Mouse (Mus musculus) heart, embryonic 10.5 days (tissue): ENCODE results near the gene Enox1. TPM values are rescaled to one million over a fixed set of nuclear protein-coding genes. Genes with fewer than 3 reads are reported as not detected.

Experiments used
- DNase-seq: peaks from one replicate; pipeline ENCODE4 v3.0.0-alpha.2; 2017; ENCODE audit warnings: low spot score
- H3K27ac ChIP-seq: fragments of 300-500 bp; sonication (generic); 2 replicates; pipeline ENCODE4 v1.5.1; 2016; ENCODE audit warnings: mild to moderate bottlenecking
- H3K27me3 ChIP-seq: fragments of 300-500 bp; sonication (generic); 2 replicates; pipeline ENCODE4 v1.6.1; 2016; ENCODE audit warnings: mild to moderate bottlenecking; ENCODE audit not compliant: poor library complexity, insufficient read depth, severe bottlenecking
- H3K36me3 ChIP-seq: fragments of 300-500 bp; sonication (generic); 2 replicates; pipeline ENCODE4 v1.6.1; 2016; ENCODE audit warnings: mild to moderate bottlenecking, moderate library complexity
- H3K4me1 ChIP-seq: fragments of 300-500 bp; sonication (generic); 2 replicates; pipeline ENCODE4 v1.6.1; 2016; ENCODE audit warnings: mild to moderate bottlenecking
- H3K4me3 ChIP-seq: fragments of 300-500 bp; sonication (generic); 2 replicates; pipeline ENCODE4 v1.5.1; 2016; ENCODE audit warnings: mild to moderate bottlenecking, moderate library complexity
- H3K9me3 ChIP-seq: fragments of 300-500 bp; sonication (generic); 2 replicates; pipeline ENCODE4 v1.6.1; 2016; ENCODE audit warnings: mild to moderate bottlenecking, moderate library complexity
- WGBS: fragments of 180-500 bp; shearing (Covaris S2); methylation state at CpG from one replicate; pipeline ENCODE4 v1.1.7; 2016; 5-methylcytosine and 5-hydroxymethylcytosine counted together
- polyA plus RNA-seq: library from polyadenylated mRNA; unstranded; fragments of >200 nt; fragmentation: Nextera tagmentation; extraction: Ambion mirVana; gene quantifications from 2 replicates; pipeline ENCODE4 v1.2.1, GENCODE M21; 2016

The Enox1 gene
- polyA plus RNA-seq, 1 experiment from 2014 or later: 5.8 TPM

DNA sequence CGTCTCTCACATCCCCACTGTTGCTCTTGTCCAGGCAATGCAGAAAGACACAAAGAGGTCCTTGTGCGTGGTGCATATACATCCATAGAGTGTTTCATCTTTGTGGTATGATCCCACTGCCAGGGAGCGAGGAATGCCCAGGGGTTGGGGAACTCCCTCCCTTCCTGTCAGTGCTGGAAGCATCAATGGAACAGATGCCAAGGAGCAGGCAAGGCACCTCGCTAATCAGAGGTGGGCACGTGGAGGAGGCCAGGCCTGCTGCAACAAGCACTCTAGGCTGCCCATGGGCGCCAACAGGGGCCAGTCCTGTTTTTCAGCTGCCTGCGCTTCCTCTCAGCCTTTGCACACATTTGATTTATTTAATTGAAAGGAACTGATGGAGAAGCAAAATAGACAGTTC, 56.6 kb downstream of the Enox1 start:
- DNase-seq: peak; percentile 68
- no peaks in the 10 kb centered on the region for H3K27me3 ChIP-seq
- no peak overlapping the region for H3K27ac ChIP-seq
- no peaks in the 10 kb centered on the region for H3K36me3 ChIP-seq
- H3K4me1 ChIP-seq: 0 out of 2 replicates have a peak, but pooled peaks cover 3% of the 10 kb centered on the region
- H3K9me3 ChIP-seq: no peaks in the 10 kb centered on the region
- WGBS: 75% methylated on average over 7 of the region's 7 CpGs
- H3K4me3 ChIP-seq: no peak overlapping the region

DNA sequence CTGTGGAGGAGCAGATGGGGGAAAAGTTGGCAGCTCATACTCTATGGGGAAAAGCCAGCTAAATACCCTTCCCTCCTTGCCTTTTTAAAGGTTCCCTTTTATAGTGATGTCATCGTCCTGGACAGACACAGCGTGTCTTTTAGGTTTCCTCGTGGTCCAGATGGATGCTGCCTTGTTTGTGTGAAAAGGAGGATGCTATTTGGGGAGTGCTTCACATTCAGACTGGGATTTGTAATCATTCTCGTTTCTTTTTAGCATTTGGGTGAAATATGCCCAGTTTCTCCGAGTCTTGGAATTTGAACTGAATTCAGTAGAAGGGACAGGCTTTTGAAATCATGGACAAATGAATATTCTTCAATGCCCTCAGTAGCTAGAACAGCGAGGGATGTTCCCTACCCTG, 58.3 kb downstream of the Enox1 start:
- WGBS: 85% methylated on average over 6 of the region's 6 CpGs
- no peak overlapping the region for H3K4me3 ChIP-seq
- no peak overlapping the region for H3K27ac ChIP-seq

DNA sequence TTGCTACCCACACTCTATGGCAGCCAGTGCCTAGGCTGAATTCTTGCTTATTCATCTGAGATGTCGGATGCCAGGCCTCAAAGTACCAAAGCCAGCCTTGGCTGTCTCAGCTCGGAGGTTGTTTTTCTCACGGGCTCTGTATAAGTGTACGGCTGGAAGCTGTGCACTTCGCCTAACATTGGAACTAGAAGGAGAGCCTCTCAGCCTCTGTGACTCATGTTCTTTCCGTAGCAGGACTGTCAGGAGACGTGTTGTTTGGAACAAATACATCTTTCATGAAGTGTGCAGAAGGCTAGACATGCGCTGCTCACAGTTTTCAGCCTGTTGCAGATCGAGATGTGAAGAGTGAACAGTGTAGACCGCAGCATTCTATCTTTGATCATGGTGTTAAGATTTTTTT, 68.8 kb downstream of the Enox1 start:
- H3K27ac ChIP-seq: no peak overlapping the region
- no peak overlapping the region for H3K4me3 ChIP-seq
- H3K36me3 ChIP-seq: no peaks in the 10 kb centered on the region
- H3K4me1 ChIP-seq: no peaks in the 10 kb centered on the region
- no peaks in the 10 kb centered on the region for H3K9me3 ChIP-seq
- DNase-seq: no peak
- WGBS: 82% methylated on average over 10 of the region's 10 CpGs
- no peaks in the 10 kb centered on the region for H3K27me3 ChIP-seq

More for the DNA sequence above, 58.3 kb downstream of the Enox1 start:
- no peaks in the 10 kb centered on the region for H3K9me3 ChIP-seq
- no peaks in the 10 kb centered on the region for H3K27me3 ChIP-seq
- DNase-seq: peak; percentile 1
- H3K4me1 ChIP-seq: 0 out of 2 replicates have a peak, but pooled peaks cover 3% of the 10 kb centered on the region
- no peaks in the 10 kb centered on the region for H3K36me3 ChIP-seq

DNA sequence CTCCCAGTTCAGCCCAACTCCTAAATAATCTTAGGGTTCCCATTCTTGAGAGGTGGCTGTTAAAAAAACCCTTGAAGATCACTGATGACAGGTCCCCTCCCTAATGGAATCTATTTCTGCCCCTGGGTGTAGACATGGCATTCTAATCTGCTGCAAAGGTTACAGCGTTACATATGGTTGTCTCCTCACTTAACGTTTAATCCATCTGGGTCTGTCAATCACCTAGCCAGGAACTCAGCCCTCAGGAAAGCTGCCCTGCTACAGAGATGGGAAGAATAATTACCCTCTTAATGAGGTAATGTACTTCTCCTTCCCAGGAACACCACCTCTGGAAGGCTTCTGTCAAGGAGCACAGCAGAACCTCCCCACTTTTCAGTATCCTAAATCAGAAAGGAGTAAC, 82.2 kb downstream of the Enox1 start:
- H3K4me3 ChIP-seq: no peak overlapping the region
- WGBS: 51% methylated on average over 2 of the region's 2 CpGs
- no peaks in the 10 kb centered on the region for H3K27me3 ChIP-seq
- H3K27ac ChIP-seq: no peak overlapping the region
- H3K9me3 ChIP-seq: no peaks in the 10 kb centered on the region
- DNase-seq: no peak
- no peaks in the 10 kb centered on the region for H3K36me3 ChIP-seq
- no peaks in the 10 kb centered on the region for H3K4me1 ChIP-seq

DNA sequence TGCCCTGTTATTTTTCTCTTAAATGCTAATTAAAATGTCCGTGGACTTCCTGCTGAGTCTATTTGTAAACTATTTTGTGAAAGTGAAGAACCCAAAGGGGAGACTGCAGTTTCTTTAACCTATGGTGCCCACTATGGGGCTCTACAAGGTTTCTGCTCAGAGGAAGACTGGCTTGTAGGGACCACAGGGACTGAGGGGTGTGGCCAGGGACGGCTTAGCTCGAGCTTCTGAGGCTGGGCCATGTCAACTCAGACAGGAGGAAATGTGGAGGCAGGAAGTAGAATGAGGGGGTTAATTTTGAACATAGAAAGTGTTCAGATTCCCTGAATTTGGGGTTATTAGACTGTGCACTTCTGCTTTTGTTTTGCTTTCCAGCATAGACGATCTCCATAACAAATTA, 82.8 kb downstream of the Enox1 start:
- no peak for DNase-seq
- Histone ChIP-seq H3K27me3 (no peaks in the 10 kb centered on the region), H3K36me3 (no peaks in the 10 kb centered on the region), H3K9me3 (no peaks in the 10 kb centered on the region), H3K27ac (no peak overlapping the region), H3K4me3 (no peak overlapping the region), H3K4me1 (no peaks in the 10 kb centered on the region)
- WGBS: 57% methylated on average over 4 of the region's 4 CpGs

DNA sequence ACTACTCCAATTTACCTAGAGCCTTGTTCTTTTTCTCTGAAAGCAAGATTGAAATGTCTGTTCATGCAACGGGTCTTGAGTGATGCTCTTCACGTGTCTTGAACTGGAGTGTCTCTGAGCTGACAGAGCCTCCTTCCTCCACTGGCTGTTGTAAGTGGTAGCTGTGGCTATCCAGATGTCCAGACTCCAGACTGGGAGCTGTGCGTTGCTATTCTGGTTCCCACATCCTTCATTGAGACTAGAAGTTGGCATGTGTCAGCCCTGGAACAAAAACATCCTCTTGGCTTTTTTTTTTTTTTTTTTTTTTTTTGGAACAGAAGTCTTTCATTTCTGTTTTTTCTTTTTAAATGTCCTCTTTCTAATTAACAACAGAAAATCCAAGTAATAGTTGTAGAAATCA, 90.4 kb downstream of the Enox1 start:
- Histone ChIP-seq H3K36me3 (no peaks in the 10 kb centered on the region), H3K4me1 (peaks cover 6% of the 10 kb centered on the region), H3K27me3 (no peaks in the 10 kb centered on the region), H3K27ac (no peak overlapping the region), H3K4me3 (no peak overlapping the region), H3K9me3 (no peaks in the 10 kb centered on the region)
- 72% methylated on average over 3 of the region's 3 CpGs for WGBS
- DNase-seq: no peak

DNA sequence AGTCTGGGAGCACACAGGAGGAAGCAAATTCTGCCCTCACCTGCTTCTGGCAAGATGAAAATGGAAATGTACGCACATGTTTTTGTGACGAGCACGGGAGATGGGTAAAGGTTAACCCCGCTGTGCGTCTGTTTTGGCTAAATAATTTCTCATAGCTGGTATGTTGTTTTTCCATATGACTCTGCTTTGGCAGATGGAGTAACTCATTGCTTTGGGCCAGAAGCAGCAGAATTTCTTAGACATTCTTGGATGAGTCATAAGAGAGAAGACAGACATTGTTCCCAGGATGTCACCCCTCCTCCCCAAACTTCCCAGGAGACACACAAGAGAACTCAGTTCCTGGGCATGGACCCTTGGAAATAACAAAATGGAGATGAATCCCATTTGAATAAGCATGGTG, 91.9 kb downstream of the Enox1 start:
- no peaks in the 10 kb centered on the region for H3K27me3 ChIP-seq
- DNase-seq: no peak
- 89% methylated on average over 5 of the region's 5 CpGs for WGBS
- H3K36me3 ChIP-seq: no peaks in the 10 kb centered on the region
- no peak overlapping the region for H3K27ac ChIP-seq
- H3K4me3 ChIP-seq: no peak overlapping the region
- H3K4me1 ChIP-seq: peaks cover 6% of the 10 kb centered on the region
- H3K9me3 ChIP-seq: no peaks in the 10 kb centered on the region

DNA sequence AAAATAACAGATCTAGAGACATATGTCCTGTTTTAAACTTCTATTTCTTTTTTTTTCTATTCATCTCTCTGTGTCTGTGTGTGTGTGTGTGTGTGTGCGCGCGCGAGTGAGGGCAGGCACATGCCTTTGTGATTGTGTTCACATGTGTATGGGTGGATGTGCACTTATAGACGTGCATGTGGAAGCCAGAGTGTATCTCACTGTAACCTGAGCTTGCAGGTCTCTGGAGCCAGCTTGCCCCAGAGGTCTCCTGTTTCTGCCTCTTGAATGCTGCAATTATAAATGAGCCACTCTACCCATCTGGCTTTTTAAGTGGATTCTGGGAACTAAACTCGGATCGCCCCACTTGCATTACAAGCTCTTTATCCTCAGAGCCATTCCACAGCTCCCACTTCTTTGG, 92.4 kb downstream of the Enox1 start:
- 77% methylated on average over 7 of the region's 7 CpGs for WGBS
- no peak overlapping the region for H3K27ac ChIP-seq
- no peaks in the 10 kb centered on the region for H3K36me3 ChIP-seq
- no peaks in the 10 kb centered on the region for H3K27me3 ChIP-seq
- no peaks in the 10 kb centered on the region for H3K9me3 ChIP-seq
- H3K4me1 ChIP-seq: peaks cover 6% of the 10 kb centered on the region
- H3K4me3 ChIP-seq: no peak overlapping the region
- DNase-seq: no peak

DNA sequence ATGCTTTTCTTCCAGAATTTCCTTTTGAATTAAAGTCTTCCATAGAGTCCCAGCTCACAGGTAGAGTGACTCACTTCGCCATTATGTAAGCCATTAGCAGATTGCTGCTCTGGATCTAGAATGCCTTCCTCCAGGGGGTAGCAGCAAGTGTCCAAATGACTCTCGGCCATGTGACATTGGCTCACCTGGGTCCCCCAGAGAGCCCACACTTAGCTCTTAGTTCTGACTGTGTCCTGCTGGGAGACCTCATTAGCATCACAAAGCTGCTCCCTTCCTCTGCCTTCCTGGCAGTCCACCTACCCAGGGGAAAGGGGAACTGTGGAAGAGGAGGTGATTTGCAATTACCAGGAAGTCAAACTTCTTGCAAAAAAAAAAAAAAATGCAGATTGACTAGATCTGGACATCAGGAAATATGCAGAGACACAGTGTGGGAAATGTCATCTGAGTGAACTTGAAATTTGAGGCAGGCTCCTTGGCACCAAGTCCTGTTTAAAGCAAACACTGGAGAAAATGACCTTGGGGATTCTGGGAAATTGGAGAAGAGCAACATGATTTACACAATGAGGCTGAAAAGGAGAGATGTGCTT, 94.2 kb downstream of the Enox1 start:
- no peak overlapping the region for H3K4me3 ChIP-seq
- no peaks in the 10 kb centered on the region for H3K9me3 ChIP-seq
- no peak for DNase-seq
- WGBS: 50% methylated on average over 2 of the region's 2 CpGs
- no peaks in the 10 kb centered on the region for H3K27me3 ChIP-seq
- peaks cover 6% of the 10 kb centered on the region for H3K4me1 ChIP-seq
- no peak overlapping the region for H3K27ac ChIP-seq
- no peaks in the 10 kb centered on the region for H3K36me3 ChIP-seq

DNA sequence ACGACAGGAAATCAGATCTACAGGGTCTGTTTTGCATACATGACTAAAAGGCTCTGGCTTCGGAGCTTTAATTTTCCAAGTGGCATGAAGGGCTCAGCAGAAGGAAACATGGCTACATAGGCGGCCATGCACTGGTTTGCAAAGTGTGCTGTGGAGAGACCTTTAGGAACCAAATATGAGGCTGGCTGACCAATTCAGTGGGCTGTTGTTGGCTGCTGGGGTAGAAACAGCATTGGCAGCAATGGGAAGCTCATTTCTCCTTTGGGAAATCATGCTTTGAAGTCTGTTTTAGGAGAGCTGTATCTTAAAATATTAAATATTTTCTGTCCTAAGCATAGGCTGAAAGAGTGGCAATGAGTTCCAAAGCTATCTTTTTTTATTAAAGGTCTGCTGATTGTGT, 98.6 kb downstream of the Enox1 start:
- no peaks in the 10 kb centered on the region for H3K9me3 ChIP-seq
- H3K36me3 ChIP-seq: no peaks in the 10 kb centered on the region
- H3K27ac ChIP-seq: no peak overlapping the region
- no peak overlapping the region for H3K4me3 ChIP-seq
- 56% methylated on average over 3 of the region's 3 CpGs for WGBS
- no peak for DNase-seq
- no peaks in the 10 kb centered on the region for H3K4me1 ChIP-seq
- no peaks in the 10 kb centered on the region for H3K27me3 ChIP-seq

DNA sequence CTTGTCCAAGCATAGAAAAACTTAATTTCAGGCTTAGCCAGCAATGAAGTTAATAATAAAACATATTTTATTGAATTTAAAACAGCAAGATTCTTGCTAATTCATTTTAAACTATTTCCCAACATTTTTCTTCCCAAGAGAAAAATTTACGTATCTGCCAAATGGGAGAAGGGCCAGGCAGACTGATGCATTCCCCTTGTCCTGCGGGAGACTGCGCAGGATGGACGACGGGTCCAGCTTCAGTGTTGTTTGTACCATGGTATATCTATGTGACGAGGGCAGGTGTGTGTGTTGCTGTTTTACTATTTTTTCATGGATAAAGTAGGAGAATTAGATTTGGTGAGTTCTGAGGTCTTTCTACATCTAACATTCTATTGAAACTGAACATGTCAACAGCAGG, 99.1 kb downstream of the Enox1 start:
- Histone ChIP-seq H3K27ac (no peak overlapping the region), H3K9me3 (no peaks in the 10 kb centered on the region), H3K36me3 (no peaks in the 10 kb centered on the region), H3K27me3 (no peaks in the 10 kb centered on the region), H3K4me1 (no peaks in the 10 kb centered on the region), H3K4me3 (no peak overlapping the region)
- 92% methylated on average over 6 of the region's 6 CpGs for WGBS
- no peak for DNase-seq

DNA sequence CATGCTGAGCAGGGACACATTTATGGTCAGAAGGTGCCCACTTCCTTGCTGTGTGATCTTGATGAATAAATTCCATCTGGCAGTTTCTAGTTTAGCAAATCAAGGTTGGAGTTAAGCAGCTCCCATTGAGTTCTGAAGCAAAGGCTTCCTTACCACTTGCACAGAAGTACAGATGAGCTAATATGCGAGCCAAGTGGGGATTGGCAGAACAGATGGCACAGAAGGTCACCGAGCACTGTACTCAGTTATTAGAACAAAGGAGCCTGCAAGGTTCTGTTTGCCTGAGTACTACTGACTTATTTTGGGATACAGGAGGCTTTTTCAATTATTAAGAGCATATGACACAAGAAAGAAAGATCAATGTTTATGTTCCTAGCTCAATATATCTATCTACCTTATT, 100.4 kb downstream of the Enox1 start:
- H3K9me3 ChIP-seq: no peaks in the 10 kb centered on the region
- no peak overlapping the region for H3K27ac ChIP-seq
- no peak overlapping the region for H3K4me3 ChIP-seq
- DNase-seq: no peak
- no peaks in the 10 kb centered on the region for H3K36me3 ChIP-seq
- no peaks in the 10 kb centered on the region for H3K4me1 ChIP-seq
- WGBS: 81% methylated on average over 2 of the region's 2 CpGs
- no peaks in the 10 kb centered on the region for H3K27me3 ChIP-seq

DNA sequence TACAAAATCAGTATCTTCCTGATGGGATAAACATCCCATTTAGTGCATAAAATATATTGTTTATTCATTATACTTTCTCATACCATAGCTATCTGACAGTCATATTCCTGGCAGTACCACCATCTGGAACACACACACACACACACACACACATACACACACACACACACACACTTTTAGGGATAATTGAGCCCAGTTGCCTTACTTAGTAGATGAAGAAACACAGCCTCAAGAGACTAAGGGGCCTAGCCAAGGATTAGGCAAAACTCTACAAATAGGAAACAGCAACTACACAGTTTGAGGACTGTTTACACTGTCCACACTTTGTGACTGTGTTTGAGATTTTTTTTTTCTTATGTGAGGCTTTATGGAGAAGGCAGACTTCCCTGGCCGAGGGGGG, 100.9 kb downstream of the Enox1 start:
- no peak overlapping the region for H3K4me3 ChIP-seq
- DNase-seq: no peak
- no peak overlapping the region for H3K27ac ChIP-seq
- WGBS: 72% methylated on average over 1 of the region's 1 CpGs
- no peaks in the 10 kb centered on the region for H3K4me1 ChIP-seq
- no peaks in the 10 kb centered on the region for H3K9me3 ChIP-seq
- H3K27me3 ChIP-seq: no peaks in the 10 kb centered on the region
- H3K36me3 ChIP-seq: no peaks in the 10 kb centered on the region

DNA sequence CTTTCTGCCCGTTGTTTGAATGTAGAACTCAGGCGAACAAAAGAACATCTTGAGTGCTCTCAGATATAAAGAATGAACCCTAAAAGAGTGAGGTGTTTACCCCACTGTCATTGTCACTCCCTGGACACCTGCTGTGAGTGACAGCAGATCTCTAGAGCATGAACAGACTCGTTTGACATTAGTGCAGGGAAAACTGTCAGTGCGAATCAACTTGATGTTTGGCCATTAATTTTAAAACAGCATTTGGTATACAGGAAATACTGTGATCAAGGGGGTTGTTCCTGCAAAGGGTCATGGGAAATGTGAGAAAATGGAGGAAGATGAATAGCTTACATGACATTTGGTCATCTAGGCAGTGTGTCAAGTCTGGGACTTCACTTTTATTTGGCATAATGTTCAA, 101.6 kb downstream of the Enox1 start:
- Histone ChIP-seq H3K27me3 (no peaks in the 10 kb centered on the region), H3K4me3 (no peak overlapping the region), H3K9me3 (no peaks in the 10 kb centered on the region), H3K36me3 (no peaks in the 10 kb centered on the region), H3K27ac (no peak overlapping the region), H3K4me1 (no peaks in the 10 kb centered on the region)
- DNase-seq: no peak
- 54% methylated on average over 4 of the region's 4 CpGs for WGBS
